Mouse (Mus musculus) layer of hippocampus, adult 2 months (tissue): ENCODE results near the gene A1cf. TPM values are rescaled to one million over a fixed set of nuclear protein-coding genes. Genes with fewer than 3 reads are reported as not detected.

Experiments used
- DNase-seq, 2 experiments: peaks; one replicate each; pipeline ENCODE4 v3.0.0; 2022; ENCODE audit warnings: low spot score in 2 of 2
- H3K27ac ChIP-seq: fragments of 200-600 bp; 2 replicates; pipeline ENCODE4 v1.8.1; 2022
- H3K4me3 ChIP-seq: fragments of 200-600 bp; 2 replicates; pipeline ENCODE4 v1.8.1; 2022; ENCODE audit warnings: mild to moderate bottlenecking
- CTCF ChIP-seq: fragments of 200-600 bp; conservative IDR thresholded peaks from 2 replicates; pipeline ENCODE4 v1.8.1; 2022; ENCODE audit warnings: antibody characterized with exemption, mild to moderate bottlenecking, moderate library complexity
- total RNA-seq, 2 experiments: library from RNA; stranded (reverse); gene quantifications; 2 replicates each; pipeline ENCODE4 v1.2.3; 2021

A1cf gene
- total RNA-seq, 2 experiments from 2014 or later: not detected

- Histone ChIP-seq H3K4me3 (no peak overlapping the region), H3K27ac (no peak overlapping the region)
- no peak for TF ChIP-seq CTCF
- no peak for DNase-seq
Observed at GRCm38 (mm10) chr19:31963147-31963546, 94.6 kb downstream of the A1cf start.

- TF ChIP-seq CTCF: peak; percentile 76
- peak in 1 of 2 experiments; percentile 15 for DNase-seq
Observed at GRCm38 (mm10) chr19:31967933-31968532, 99.5 kb downstream of the A1cf start.

GRCm38 (mm10) chr19:31971405-31971804 is 102.8 kb downstream of the A1cf start:
- no peak for DNase-seq
- Histone ChIP-seq H3K27ac (no peak overlapping the region), H3K4me3 (no peak overlapping the region)
- TF ChIP-seq CTCF: no peak

More at GRCm38 (mm10) chr19:31967933-31968532, 99.5 kb downstream of the A1cf start:
- H3K4me3 ChIP-seq: no peak overlapping the region
- no peak overlapping the region for H3K27ac ChIP-seq

- peak; percentile 75 to 88 for DNase-seq
- TF ChIP-seq CTCF: peak; percentile 100
- no peak overlapping the region for H3K27ac ChIP-seq
- H3K4me3 ChIP-seq: no peak overlapping the region
Observed at GRCm38 (mm10) chr19:31971998-31972397, 103.4 kb downstream of the A1cf start.

GRCm38 (mm10) chr19:31975882-31976281 is 107.3 kb downstream of the A1cf start:
- no peak for TF ChIP-seq CTCF
- no peak overlapping the region for H3K4me3 ChIP-seq
- DNase-seq: no peak
- H3K27ac ChIP-seq: no peak overlapping the region

- Histone ChIP-seq H3K27ac (no peak overlapping the region), H3K4me3 (no peak overlapping the region)
- TF ChIP-seq CTCF: no peak
- DNase-seq: no peak
Observed at GRCm38 (mm10) chr19:31991057-31991456, 122.5 kb downstream of the A1cf start.

GRCm38 (mm10) chr19:31996916-31997315 is 128.4 kb downstream of the A1cf start:
- H3K27ac ChIP-seq: no peak overlapping the region
- DNase-seq: no peak
- no peak for TF ChIP-seq CTCF
- no peak overlapping the region for H3K4me3 ChIP-seq

Other genes starting within 250 kb of the A1cf start
- gene Prkg1, start 103.7 kb upstream of the A1cf start, total RNA-seq: 10 to 100 TPM; 24.6 to 25.7 TPM
- gene Asah2, start 239.4 kb downstream of the A1cf start, total RNA-seq: 1 to 10 TPM; 6.6 to 6.9 TPM